Mouse (Mus musculus): ENCODE data around the gene Tsc22d4.
"Not testable (repeated sequence)": the region's sequence is repeated elsewhere in the genome, so short reads cannot be mapped to it uniquely, and the experiment has no call there.

Gene Tsc22d4

DNA sequence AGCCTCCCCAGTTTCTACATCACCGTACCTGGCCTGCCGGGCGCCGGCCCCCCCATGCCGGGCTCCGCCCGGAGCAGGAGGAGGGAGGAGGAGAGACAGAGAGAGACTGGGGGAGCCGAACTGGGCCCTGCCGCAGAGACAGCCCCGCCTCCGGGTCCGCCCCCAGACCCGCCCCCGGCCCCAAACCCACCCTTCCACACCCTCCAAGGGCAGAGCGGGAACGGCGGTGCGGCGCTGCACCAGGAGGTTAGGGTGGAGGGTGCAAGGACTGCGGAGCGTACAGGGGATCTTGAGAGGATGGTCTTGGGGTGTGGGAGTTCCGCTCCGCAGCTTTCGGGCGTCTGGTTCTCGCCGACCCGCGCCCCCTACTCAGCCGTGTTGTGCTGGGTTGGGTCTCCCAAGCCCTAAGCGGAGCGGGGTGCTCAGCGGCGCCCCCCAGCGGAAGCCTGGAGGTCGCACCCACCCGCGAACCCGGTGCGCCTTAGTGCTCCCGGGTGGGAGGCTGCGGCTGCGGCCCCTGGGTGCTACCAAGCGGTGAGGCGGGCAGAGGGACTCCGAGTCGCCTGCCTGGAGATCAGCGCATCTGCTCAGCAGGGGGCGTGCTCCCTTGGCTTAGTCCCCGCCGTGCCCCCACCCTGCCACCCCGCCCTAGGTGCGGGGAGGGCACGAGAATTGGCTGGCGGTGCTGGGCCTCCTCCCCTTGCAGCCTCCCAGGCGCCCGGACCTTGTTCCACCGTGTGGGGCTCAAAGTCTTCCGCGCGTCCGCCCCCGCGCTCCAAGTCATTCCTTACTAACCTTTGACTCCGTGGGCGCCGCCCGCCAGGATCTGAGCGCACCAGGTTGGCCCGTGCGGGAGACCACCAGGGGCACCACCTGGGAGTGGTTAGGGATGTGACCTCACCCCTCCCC, 4.3 kb upstream of the Tsc22d4 start, which contains the start of gene Nyap1:
Nyap1 (minus strand) TSS at position 585 of the 909 bp plus-strand sequence.
- peak; percentile 87 for DNase-seq (ENCODE audit: low spot score)

DNA sequence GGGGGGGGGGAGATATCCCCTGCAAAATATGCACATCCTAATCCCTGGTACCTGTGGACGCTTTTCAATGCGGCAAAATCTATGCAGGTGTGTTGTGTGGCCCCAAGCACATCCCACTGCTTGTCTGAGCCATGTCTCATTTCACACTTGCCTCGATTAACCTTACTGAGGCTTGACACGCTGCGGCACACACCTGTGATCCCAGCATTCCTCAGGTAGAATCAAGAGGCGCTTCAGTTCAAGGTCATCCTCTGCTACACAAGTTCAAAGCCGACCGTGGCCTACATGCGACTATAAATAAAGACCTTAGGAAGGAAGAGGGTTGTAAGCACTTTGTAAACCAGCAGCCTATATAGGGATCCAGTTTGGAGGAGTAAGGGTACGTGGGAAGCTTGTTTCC, 3.5 kb upstream of the Tsc22d4 start:
- no peak for DNase-seq (ENCODE audit: low spot score)

DNA sequence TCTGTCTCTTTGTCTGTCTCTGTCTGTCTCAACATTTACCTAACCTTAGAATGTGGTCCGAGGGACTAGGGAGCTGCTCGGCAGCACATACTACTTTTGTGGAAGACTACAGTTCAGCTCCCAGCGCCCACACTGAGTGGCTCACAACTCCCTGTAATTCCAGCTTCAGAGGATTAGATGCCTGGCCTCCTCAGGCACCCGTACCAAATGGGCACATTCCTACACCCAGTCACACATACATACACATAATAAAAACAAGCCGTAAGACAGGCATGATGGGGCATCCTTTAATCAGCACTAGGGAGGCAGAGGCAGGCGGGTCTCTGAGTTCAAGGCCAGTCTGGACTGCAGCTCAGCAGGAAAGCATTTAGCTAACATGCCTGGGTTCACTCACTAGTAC, 2.7 kb upstream of the Tsc22d4 start:
- no peak for DNase-seq (ENCODE audit: low spot score)

DNA sequence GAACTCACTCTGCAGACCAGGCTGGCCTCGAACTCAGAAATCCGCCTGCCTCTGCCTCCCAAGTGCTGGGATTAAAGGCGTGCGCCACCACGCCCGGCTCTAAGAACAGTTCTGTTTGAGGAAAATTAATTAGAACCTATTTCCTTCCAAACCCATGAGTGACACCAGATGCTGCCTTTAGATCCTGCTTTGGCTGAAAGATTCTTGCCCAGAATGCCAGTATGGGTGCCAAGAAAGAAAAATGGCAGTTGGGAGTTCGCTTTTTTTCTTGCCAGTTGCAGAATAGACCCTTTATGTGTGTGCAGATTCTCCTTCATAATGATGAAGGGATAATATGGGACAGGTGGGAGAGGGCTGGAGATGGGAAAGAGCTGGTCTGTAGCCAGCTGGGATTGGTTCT, 1.3 kb upstream of the Tsc22d4 start:
- no peak for DNase-seq (ENCODE audit: low spot score)

DNA sequence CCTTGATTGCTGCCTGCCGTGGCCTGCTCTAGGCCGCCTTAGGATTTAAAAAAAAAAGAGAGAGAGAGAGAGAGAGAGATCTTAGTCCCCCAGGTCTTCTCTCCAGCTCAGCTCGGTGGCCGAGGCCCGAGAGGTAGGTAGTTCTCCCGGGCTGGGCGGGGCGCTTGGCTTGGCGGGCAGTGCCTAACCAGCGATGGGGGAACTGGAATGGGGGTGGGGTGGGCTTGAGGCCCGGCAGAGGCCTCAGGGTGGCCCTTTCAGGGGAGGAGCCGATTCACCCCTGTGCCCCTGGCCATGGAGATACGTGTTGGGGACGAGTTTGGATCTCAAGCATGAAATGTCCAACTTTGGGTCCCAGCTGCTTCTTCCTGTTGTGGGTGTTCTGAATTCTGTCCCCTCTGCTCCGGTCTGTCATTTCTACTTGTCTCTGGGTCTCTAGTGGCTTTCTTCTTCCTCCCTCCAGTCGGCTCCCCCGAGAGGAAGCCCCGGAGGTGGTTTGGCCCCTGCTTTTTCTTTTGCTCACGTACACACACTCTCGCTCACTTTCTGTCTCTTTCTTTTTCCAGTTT, 836 bp downstream of the Tsc22d4 start:
- DNase-seq (ENCODE audit: low spot score): peak; percentile 70

DNA sequence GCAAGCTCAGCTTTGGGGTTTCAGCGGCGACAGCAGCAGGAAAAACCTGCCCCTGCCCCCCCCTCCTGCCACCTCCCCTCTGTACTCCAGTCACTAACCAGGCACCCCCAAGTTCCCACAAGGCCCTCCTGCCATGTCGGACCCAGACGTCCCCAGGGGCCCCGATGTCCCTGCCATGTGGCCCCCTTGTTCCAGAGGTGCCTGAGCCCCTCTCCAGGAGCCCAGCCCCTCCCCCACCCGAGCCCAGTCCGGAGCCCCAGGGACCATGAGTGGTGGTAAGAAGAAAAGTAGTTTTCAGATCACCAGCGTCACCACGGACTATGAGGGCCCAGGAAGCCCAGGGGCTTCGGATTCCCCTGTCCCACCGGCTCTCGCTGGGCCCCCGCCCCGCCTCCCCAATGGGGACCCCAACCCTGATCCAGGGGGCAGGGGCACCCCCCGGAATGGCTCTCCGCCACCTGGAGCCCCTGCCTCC, 1.4 kb downstream of the Tsc22d4 start:
- DNase-seq (ENCODE audit: low spot score): no peak

DNA sequence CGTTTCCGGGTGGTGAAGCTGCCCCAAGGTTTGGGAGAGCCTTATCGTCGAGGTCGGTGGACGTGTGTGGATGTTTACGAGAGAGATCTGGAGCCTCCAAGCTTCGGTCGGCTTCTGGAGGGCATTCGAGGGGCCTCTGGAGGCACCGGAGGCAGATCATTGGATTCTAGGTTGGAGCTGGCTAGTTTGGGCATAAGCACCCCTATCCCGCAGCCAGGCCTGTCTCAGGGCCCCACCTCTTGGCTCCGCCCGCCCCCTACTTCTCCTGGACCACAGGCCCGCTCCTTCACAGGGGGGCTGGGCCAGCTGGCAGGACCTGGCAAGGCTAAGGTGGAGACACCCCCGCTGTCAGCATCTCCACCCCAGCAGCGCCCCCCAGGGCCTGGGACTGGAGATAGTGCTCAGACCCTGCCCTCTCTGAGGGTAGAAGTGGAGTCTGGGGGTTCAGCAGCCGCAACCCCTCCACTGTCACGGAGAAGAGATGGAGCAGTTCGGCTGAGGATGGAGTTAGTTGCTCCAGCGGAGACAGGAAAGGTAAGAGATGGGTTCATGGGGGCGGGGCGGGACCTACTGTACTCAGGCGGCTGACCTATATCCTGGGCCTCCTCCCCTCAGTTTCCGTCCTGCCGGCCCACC, 1.9 kb downstream of the Tsc22d4 start:
- no peak for DNase-seq (ENCODE audit: low spot score)

DNA sequence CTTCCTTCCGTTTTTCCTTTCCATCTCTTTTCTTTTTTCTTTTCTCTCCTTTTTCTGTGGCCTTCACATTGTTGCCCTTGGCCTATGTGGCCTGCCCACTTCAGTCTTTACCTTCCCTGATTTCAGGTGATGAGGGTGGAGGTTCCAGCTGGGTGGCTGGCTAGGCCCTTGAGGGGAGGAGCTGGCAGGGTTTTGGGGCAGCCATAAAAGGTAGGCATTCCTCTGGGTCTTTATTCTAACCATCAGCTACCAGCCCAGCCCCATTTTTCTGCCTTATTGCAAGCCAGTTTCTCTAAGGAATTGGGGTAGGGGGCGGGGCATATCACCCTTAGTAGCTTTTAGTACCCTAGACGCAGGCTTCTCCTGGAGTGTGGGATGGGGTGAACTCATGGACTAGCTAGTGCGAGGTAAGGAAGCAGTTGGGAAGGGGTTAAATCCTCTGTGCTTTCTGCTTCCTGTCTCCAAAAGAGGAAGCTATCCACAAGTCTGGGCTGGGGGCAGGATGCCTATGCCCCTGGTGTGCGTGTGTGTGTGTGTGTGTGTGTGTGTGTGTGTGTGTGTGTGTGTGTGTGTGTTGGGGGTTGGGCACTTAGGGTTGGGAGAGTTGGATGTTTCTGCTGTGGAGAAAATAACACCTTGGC, 2.7 kb downstream of the Tsc22d4 start:
- DNase-seq (ENCODE audit: low spot score): no peak

DNA sequence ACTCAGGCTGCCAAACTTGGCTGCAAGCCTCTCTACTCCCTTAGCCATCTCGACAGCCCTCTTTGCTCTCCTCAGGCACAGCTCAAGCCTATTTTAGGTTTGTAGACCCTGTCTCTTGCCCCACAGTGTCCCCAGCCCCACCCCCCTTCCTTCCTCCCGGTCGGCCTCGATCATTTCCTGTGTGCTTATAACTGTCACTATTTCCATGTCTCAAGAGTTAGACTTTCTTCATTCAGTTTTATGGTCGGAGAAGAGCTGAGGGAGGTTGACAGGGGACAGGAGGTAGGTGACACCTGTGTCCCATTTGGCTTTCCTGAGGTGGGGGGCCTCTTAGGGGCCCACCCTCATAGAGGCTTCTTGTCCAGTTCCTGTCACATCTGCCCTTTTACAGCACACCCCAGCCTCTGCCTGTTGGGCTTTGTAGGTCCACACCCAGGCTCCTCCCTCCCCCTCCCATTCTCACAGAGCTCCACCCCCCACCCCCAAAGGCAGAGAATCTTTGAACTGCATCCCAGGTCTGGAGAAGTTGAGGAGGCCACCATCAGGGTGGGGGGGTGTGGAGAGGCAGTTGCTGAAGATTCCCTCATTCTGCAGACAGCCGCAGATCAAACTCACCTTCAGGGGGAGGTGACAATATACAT, 3.8 kb downstream of the Tsc22d4 start:
- DNase-seq (ENCODE audit: low spot score): no peak

DNA sequence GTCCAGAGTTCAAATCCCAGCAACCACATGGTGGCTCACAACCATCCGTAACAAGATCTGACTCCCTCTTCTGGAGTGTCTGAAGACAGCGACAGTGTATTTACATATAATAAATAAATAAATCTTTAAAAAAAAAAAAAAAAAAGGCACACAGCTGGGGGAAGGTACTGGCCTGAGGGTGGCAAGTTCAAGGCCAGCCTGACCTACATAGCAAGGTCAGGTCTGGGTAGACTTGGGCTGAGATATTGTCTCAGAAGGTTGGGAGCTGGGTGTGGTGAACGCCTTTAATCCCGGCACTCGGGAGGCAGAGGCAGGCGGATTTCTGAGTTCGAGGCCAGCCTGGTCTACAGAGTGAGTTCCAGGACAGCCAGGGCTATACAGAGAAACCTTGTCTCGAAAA, 4.7 kb downstream of the Tsc22d4 start:
- DNase-seq (ENCODE audit: low spot score): not testable (repeated sequence)

DNA sequence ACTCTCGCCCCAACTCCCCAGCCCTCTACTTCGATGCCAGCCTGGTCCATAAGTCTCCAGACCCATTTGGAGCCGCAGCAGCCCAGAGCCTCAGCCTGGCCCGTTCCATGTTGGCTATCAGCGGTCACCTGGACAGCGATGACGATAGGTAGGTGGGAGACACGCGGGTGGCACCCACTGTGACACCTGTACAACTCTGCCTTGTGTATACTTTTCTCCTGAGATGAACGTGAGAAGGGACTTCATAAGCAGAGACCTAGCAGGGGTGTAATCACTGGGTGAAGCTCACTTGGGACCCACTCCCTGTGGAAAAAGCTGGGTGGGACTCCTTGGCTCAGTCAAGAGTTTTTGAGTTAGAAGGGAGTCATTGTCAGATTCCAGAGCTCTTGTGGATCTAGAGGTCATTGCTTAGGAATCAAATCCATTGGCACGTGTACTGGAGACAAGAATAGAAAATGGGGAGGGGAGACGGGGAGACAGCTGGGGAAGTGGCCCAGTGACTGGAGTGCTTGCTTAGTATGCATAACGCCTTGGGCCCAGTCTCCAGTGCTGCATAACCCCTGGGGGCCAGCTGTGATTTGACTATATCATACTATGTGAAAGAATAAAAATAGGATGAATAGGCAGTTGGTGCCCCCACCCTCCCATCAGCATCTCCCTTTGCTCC, 5.8 kb downstream of the Tsc22d4 start:
- DNase-seq (ENCODE audit: low spot score): no peak

DNA sequence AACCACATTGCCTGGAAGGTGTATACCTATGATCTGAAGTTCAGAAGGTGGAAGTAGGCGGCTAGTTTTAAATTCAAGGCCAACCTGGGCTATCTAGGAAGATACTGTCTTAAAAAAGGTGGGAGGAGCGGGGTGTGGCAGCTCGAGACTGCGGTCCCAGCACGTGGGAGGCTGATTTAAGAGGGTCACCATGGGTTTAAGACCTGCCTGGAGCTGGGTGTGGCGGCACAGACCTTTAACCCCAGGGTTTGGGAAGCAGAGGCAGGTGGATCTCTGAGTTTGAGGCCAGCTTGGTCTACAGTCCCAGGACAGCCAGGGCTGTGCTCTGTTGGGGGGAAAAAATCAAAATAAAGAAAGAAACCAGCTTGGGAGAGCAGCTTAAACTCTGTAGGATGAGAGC, 6.5 kb downstream of the Tsc22d4 start:
- no peak for DNase-seq (ENCODE audit: low spot score)

DNA sequence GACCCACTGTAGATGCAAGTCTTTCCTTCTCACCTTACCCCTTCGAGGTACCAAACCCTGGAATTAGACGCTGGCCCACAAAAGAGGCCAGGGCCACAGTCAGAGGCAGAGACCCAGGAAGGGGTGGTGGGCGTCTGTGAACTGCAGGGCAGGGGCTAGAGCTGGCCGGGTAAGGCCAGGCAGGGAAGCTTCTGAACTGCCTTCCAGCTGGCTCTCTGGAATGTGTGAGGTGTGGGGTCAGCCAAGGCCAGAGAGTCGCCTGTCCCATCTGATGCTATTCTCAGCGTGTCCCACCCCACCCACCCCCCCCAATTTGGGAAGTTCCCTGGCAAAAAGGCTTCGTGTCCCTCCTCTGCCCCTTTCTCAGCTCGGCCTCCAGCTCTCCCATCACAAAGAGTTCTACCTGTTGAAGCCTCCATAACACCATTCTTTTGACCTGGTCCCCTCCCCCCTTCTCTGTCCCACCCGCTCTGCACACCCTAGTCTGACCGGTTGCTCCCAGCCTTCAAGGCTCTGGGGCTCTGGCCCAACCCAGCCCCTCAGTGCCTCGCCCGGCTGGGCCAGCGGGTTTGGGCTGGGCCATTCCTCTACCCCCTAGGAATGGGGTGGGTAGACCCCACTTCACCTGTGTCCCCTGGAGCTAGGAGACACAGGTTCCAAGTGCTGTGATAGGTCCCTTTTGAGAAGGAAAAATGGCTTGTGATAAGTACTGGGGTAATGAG, 7.7 kb downstream of the Tsc22d4 start:
- DNase-seq (ENCODE audit: low spot score): no peak

DNA sequence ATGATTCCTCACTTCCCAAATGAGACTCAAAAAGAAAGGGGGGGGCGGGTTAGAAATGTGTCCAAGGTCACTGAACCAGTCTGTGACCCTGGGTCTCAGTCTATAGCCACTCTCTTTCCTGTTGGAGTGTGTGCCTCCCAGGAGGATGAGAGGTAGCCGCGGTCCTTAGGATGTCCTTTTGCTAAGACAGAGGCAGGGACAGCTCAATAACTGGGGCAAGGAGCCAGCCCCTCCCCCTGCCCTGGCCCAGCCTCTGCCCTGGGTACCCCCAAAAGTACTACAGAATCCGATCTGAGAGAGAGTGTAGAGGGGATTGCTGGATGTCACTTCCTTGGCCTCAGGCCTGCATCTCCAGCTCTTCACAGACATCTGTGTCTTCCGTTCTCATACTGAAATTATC, 9.9 kb downstream of the Tsc22d4 start:
- no peak for DNase-seq (ENCODE audit: low spot score)

DNA sequence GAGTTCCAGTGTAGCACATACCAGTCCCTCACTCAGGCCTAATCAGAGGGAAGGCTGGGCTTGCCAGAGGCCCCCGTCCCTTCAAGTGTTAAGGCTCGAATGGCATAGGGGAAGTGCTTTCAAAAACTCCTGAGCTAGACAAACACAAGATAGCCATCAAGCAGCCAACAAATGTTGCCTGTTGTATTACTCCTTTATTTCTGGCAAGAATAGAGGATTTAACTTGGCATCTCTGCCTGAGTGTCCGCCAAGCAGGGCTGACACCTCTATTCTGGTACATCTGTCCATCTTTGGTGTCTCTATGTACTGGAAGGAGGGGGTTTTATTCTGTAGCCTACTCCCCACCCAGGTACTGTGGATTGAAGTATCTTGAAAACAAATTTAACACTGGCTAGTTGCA, 10.6 kb downstream of the Tsc22d4 start:
- DNase-seq (ENCODE audit: low spot score): no peak

DNA sequence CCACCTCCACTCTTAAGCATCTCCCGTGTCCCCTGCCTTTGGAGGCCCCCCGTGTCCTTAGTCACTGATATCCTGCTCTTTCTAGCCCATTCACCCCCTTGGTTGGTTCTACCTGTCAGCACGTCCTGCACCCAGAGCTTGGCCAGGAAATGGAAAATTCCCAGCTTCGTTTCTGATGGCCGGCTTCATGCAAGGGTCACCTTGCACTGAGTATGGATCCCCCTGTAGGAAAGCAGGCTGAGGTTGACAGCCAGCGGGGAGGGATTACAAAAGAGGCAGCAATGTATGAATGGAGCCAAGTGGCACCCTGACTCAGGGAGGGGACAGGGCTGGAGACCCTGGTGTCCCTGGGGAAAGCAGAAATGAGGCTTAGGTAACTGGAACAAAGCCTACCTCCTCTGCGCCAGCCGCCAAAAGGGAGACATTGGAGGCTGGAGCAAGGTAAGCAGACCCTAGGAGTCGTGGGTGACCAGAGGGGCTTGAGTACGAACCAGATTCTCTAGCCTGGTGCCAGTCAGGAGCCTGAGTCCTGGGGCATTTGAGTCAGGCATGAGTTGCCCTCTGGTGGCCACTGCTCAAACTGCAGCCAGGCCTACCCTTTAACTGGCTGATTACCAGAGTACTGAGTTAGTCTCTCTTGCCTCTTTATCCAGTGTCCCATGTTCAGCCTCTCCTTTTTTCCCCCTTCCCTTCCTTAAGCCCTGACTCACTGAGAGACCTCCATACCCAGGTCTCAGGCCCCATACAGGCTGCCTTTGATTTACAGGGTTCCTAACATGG, 11.5 kb downstream of the Tsc22d4 start:
- DNase-seq (ENCODE audit: low spot score): peak; percentile 95

DNA sequence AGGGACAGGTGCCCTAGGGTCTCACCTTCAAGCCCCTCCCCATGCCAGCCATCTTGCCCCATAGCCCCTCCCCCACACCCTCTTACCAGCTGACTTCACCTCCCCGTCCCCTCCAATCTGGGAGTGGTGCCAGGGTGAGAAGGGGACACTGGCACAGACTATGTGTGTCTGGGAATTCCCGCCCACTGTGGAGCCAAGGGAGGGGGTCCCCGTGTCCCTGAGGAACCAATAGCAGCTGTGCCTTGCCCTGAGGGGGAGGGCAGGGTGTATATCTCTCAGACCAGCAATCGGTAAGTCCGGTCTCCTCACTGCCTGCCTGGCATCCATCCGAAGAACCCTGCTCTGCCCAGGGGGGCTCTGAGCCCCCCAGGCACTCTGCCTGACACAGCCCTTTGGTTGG, 12.4 kb downstream of the Tsc22d4 start:
- DNase-seq (ENCODE audit: low spot score): no peak

DNA sequence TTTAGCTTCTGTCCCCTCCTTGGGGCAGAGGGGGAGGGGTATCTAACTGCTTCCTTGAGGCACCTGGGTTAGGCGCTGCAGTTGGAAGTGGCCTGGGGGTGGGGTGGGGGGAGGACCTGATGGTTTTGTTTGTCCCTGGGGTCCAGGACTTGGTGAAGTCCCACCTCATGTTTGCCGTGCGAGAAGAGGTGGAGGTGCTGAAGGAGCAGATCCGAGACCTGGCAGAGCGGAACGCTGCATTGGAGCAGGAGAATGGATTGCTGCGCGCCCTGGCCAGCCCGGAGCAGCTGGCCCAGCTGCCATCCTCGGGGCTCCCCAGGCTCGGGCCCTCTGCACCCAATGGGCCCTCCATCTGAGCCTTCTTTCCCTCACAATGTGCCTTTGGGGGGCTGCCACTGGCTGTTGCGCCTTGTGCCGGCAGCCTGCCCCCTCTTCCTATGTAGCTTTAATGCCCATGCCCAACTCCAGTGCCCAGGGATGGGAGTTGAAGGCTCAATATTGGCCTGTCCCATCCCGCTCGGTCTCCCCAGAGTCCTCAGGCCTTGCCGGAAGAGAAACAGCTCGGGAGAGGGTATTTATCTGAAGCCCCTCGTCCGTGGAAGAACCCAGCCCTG, 13.5 kb downstream of the Tsc22d4 start:
- DNase-seq (ENCODE audit: low spot score): no peak

DNA sequence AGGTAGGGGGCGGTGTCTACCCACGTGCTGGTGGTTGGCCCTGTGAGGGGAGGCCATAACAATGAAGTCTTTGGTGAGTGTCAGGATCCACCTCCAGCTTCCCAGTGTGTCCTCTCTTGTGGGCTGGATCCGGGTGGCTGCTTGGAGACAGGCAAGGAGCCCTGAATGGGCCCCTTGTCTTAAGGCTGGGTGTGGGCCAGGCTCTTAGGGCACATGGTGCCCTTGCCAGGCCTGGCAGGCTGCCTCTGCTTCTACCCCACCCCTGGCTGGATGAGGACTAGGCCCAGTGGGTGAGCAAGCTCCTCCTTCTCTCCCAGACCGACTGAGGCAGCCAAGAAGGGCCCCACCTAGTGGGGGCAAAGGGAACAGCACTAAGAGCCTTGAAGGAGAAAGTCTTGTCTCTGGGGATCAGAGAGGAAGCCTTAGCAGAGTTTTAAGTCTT, 14.5 kb downstream of the Tsc22d4 start:
- peak; percentile 87 for DNase-seq (ENCODE audit: low spot score)

Data from retina, embryonic 14.5 days (tissue).